Mouse (Mus musculus): ENCODE data around the gene Cdk18. TPM values are rescaled to one million over a fixed set of nuclear protein-coding genes. Genes with fewer than 3 reads are reported as not detected.
A peak's percentile ranks its signal among the peaks of the same experiment; 100 is the strongest.

Cdk18 gene
- total RNA-seq, 2 experiments from 2014 or later: 10.9 to 12.0 TPM

DNA sequence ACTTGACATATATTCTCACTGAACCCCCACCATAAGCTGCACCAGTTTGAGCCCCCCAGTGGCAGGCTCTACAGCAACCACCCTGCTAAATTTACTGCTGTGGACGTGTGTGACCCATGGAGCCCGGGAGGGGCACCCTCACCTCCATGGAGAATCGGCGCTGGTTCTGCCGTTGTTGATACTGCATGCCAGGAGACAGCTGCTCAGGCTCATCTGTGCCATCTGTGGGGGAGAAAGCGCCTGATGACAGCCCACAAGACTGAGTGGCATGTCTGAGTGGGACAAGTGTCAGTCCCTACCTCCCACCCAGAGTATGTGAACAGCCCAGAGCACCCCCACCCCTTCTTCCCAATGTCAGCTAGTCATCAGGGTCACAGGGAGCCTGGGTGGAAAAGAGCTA, 17.6 kb downstream of the Cdk18 start:
- no peak for DNase-seq (ENCODE audit: low spot score)
- intact Hi-C loops (cut with DNase I): loop anchor here (1.0 to 5.0 kb wide), 3 partner anchors 33 to 185 kb away; no protein-coding TSS in a partner anchor

DNA sequence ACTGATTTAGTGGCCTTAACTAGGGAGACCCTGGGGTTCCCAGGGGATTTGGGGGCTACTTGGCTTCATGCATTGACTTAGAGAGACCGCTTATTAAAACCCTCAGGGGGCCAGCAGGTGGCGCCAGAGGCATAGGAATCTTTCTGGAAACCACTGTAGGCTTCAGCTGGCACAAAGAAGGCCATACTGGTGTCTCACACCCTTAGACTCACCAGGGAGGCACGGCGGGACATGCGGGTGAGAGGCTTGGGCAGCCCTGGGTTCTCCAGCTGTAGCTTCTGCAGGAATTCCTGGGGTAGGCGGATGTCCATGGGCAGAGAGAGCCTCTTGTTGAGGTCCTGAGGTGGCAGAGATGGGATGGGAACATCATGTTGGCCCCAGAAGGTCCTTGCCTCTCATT, 18.2 kb downstream of the Cdk18 start:
- intact Hi-C loops (cut with DNase I): loop anchor here (1.0 to 5.0 kb wide), 3 partner anchors 34 to 186 kb away; no protein-coding TSS in a partner anchor
- DNase-seq (ENCODE audit: low spot score): peak; percentile 55

DNA sequence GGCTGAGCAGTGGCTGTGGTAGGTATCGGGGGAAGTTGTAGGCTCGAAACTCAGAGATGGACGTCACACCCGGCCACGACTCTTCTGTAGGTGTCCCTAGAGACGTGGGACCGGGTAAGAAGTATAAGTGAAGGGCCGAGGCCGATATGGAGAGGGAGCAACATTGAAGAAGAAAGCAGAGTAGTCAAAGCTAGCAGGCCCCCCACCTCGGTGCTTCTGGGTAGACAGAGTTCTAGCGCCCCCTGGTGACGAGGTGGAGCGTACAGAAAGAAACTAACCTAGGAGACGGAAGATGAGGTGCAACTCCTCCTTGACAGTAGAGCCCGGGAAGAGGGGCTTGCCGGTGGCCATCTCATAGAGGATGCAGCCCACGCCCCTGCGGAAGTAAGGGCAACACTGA, 22.9 kb downstream of the Cdk18 start:
- no peak for DNase-seq (ENCODE audit: low spot score)
- intact Hi-C loops (cut with DNase I): loop anchor here (1.0 to 5.0 kb wide), 4 partner anchors 49 to 179 kb away; partner anchors contain the start of gene Mfsd4a

GRCm38 (mm10) chr1:132113098-132113497, 26.4 kb downstream of the Cdk18 start:
- no peak for DNase-seq (ENCODE audit: low spot score)
- intact Hi-C loops (cut with DNase I): no loop called here

DNA sequence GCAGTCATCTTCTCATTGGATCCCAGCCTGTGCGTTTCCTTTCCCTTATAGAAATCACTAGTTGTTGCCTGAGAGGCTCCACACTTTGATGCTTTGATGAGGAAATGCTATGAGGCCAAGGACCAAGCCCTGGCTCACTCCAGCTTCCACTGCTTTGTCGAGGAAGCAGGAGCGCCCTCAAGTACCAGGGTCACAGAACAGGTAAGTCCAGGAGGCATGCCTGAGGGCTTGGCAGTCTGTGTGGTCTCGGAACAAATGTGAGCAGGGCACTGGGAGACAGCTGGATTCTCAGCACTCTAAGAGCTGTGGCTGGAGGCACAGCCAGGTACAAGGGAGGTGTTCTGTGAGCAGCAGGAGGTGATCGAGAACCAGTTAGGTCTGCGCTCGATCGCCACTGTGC, 27.1 kb downstream of the Cdk18 start:
- intact Hi-C loops (cut with DNase I): no loop called here
- DNase-seq (ENCODE audit: low spot score): no peak

- intact Hi-C loops (cut with DNase I): no loop called here
- DNase-seq (ENCODE audit: low spot score): no peak
These were observed 28.1 kb downstream of the Cdk18 start for GRCm38 (mm10) chr1:132111411-132111810.

GRCm38 (mm10) chr1:132109368-132109767, 30.1 kb downstream of the Cdk18 start:
- DNase-seq (ENCODE audit: low spot score): no peak
- intact Hi-C loops (cut with DNase I): no loop called here

GRCm38 (mm10) chr1:132104353-132104752, 35.1 kb downstream of the Cdk18 start:
- intact Hi-C loops (cut with DNase I): no loop called here
- no peak for DNase-seq (ENCODE audit: low spot score)

GRCm38 (mm10) chr1:132101953-132102697, 37.4 kb downstream of the Cdk18 start:
- intact Hi-C loops (cut with DNase I): no loop called here
- DNase-seq (ENCODE audit: low spot score): no peak

- intact Hi-C loops (cut with DNase I): loop anchor here (5.0 kb wide), 1 partner anchor 57 kb away; no protein-coding TSS in a partner anchor
- no peak for DNase-seq (ENCODE audit: low spot score)
These were observed 39.7 kb downstream of the Cdk18 start for GRCm38 (mm10) chr1:132099775-132100174.

DNA sequence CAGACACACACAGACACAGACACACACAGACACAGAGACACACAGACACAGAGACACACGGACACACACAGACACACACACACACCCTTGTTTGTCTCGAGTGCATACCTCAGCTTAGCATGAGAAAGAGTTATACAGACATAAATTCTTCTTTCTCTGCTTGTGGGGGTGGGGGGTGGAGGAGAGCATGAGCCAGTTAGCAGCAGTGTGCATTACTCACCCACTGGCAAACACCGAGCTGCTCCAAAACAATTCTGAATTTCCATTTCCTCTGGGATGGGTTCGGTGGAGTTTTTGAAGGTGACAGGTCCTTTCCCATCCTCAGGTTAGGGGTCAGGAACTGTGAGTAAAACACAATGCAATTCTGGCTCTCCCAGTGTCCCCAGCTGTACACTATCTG, 40.5 kb downstream of the Cdk18 start:
- intact Hi-C loops (cut with DNase I): loop anchor here (5.0 kb wide), 1 partner anchor 57 kb away; no protein-coding TSS in a partner anchor
- no peak for DNase-seq (ENCODE audit: low spot score)

DNA sequence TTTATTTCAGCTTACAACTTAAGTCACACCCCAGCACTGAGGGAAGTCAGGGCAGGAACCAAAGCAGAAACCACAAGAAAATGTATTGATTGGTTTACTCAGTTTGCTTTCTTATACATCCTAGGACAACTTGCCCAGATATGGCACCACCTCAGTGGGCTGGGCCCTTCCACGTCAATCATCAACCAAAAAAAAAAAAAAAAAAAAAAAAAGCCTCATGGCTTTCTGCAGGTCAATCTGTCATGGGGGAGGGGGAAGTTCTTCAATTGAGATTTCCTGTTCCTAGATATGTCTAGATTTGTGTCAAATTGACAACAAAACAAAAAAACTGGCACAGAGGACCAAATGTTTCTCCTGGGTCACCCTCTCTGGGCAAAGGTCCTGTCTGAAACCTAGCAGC, 41.4 kb downstream of the Cdk18 start:
- intact Hi-C loops (cut with DNase I): loop anchor here (5.0 kb wide), 1 partner anchor 56 kb away; no protein-coding TSS in a partner anchor
- no peak for DNase-seq (ENCODE audit: low spot score)

DNA sequence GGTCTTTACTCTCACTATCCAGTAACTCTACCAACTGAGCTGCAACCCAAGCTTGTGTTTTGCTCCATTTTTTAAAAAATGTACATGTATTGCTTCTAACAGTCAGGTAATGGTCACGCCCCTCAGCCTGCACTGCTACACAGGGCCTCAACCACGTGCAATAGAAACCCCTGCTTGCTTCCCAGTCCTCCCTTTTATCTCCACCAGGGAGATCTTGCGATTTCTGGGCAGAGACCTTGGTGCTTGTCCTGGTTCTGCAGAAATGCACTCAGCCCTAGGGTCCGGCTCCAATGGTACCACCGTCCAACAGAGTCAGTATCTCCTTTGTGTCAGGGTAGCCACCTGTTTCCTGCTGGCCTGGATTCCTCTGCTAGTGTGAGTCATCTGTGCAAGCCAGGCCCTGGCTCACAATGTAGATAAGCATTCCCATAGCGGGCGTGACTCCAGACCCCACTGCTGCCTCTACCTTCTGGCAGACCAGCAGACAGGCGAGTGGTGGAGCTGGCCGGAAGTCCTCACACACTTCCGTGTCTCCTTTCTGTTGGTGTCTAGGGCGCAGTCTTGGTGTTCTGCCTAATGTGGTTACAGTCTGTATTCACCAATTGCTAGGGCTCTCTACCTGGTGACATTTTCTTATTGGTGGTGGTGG, 44.0 kb downstream of the Cdk18 start:
- DNase-seq (ENCODE audit: low spot score): peak; percentile 65
- intact Hi-C loops (cut with DNase I): loop anchor here (5.0 kb wide), 1 partner anchor 53 kb away; no protein-coding TSS in a partner anchor

DNA sequence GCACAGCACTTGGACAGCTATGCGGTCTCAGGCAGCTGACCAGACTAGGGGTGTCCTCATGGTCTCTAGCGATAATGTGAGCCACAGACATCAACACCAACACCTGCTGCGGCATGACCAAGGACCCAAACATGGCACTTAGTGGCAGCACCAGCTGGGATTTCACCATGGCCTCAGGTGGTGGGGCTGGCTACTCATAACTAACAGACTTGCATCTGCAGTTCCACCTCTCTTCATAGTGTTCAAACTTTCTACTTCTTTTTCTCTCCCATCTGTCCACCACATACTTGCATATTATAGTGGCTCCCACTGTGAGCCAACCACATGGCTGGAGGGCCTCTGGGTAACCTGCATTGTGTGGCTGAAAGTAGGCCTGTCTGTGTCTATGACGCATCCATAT, 46.2 kb downstream of the Cdk18 start:
- no peak for DNase-seq (ENCODE audit: low spot score)
- intact Hi-C loops (cut with DNase I): no loop called here

- intact Hi-C loops (cut with DNase I): no loop called here
- DNase-seq (ENCODE audit: low spot score): no peak
These were observed 49.2 kb downstream of the Cdk18 start for GRCm38 (mm10) chr1:132090266-132090665.

- no peak for DNase-seq (ENCODE audit: low spot score)
- intact Hi-C loops (cut with DNase I): no loop called here
These were observed 49.7 kb downstream of the Cdk18 start for GRCm38 (mm10) chr1:132089767-132090166.

GRCm38 (mm10) chr1:132088181-132088671, 51.3 kb downstream of the Cdk18 start:
- intact Hi-C loops (cut with DNase I): no loop called here
- no peak for DNase-seq (ENCODE audit: low spot score)

DNA sequence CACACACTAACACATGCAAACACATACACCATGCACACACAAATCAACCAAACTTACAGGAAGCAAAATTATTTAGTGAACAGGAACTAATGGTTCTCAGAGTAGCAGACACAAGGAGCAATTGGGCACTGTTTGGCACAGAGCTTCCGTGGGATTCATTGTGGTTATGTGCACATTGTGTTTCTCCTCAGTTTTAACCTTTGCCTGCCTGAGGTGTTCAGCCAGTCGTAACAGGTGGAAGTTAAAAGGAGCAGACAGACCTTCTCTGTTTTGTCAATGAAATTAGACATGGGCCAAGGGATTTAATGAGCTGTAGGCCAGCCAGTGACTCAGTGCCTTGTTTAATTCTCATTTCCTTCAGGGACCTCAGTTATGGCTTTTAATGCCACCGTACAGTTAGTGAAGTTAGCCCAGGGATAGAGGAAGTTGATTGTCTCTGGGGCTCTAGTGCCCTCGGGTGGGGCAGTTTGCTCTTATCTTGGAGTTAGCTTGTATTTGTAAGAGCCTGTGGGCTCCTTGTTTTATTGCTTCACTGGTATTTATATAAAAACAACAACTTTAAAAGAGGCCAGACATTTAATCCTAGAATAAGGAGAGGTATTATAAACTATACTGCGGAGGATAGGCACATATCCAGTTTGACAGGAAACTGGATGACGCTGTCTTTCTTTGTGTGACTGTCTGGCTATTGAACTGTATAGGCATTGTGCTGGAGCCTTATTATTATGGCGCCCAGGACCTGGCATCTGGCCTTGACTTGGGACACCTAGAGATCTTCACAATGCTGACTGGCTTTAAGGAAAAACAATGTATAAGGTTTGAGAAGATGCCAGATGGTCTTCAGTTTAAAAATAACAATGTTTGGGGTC, 54.1 kb downstream of the Cdk18 start:
- intact Hi-C loops (cut with DNase I): no loop called here
- DNase-seq (ENCODE audit: low spot score): no peak

DNA sequence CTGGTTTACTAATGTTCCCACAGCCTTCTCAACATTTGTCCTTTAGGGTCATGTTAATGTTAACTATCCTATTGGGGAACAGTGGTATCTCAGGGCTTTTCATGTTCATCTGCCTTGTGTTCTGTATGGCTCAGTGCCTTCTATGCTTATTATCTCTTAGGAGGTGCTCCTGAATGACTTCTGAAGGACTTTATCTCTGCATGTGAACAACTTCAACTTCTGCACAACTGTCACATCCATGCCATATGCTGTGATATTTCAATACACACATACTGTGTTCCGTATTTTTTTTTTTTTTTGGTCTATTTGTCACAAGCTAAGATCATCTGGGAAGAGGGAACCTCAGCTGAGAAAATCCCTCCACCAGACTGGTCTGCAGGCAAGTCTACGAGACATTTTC, 61.1 kb downstream of the Cdk18 start:
- intact Hi-C loops (cut with DNase I): no loop called here
- no peak for DNase-seq (ENCODE audit: low spot score)

DNA sequence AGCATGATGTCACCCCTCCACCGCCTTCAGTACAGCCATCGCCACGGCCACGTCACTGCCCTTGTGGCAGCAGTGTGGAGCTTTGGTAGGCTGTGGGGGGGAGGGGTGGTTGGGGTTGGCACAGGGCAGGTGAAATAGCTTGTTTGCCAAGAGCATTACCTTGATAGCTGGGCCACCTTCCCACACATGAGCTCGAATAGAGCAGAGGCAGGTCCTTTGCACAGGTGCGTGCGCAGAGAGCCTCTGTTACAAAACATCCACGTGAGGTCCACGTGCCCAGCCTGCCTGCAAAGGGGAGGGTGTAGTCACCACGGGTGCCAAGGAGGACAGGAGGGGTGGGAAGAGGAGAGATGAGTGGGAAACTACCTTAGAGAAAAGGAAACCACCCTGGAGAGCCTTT, 63.9 kb downstream of the Cdk18 start:
- intact Hi-C loops (cut with DNase I): no loop called here
- no peak for DNase-seq (ENCODE audit: low spot score)

Measured in heart, postnatal 25 days (tissue).